Mouse (Mus musculus) heart, adult 18-20 months (tissue): ENCODE data around the gene Irf2. TPM values are rescaled to one million over a fixed set of nuclear protein-coding genes. Genes with fewer than 3 reads are reported as not detected.

Experiments
- DNase-seq, 2 experiments: peaks; one replicate each; pipeline ENCODE4 v3.0.0; 2021 to 2022; ENCODE audit warnings: mixed read lengths in 1 of 2
- long read RNA-seq, 2 experiments: library from polyadenylated mRNA; stranded (forward); transcript quantifications; one replicate each; pipeline ENCODE4 v2.0.0; 2021
- total RNA-seq, 2 experiments: library from RNA; stranded (reverse); gene quantifications; 2 replicates each; pipeline ENCODE4 v1.2.3; 2021

The Irf2 gene
- total RNA-seq = 10 to 100 TPM; 31.2 to 40.1 TPM
- long read RNA-seq, experiment 1, transcript Irf2-201 (9 exons, 2,497 nt) = major isoform, 11 of 16 reads
- long read RNA-seq, experiment 1, partial matches to known transcripts = 3 of 16 reads
- long read RNA-seq, experiment 1, other reads (novel, unspliced or antisense) = 2 of 16 reads
- long read RNA-seq, experiment 2, transcript Irf2-201 (9 exons, 2,497 nt) = major isoform, 6 of 11 reads
- long read RNA-seq, experiment 2, partial matches to known transcripts = 4 of 11 reads
- long read RNA-seq, experiment 2, other reads (novel, unspliced or antisense) = 1 of 11 reads

DNA sequence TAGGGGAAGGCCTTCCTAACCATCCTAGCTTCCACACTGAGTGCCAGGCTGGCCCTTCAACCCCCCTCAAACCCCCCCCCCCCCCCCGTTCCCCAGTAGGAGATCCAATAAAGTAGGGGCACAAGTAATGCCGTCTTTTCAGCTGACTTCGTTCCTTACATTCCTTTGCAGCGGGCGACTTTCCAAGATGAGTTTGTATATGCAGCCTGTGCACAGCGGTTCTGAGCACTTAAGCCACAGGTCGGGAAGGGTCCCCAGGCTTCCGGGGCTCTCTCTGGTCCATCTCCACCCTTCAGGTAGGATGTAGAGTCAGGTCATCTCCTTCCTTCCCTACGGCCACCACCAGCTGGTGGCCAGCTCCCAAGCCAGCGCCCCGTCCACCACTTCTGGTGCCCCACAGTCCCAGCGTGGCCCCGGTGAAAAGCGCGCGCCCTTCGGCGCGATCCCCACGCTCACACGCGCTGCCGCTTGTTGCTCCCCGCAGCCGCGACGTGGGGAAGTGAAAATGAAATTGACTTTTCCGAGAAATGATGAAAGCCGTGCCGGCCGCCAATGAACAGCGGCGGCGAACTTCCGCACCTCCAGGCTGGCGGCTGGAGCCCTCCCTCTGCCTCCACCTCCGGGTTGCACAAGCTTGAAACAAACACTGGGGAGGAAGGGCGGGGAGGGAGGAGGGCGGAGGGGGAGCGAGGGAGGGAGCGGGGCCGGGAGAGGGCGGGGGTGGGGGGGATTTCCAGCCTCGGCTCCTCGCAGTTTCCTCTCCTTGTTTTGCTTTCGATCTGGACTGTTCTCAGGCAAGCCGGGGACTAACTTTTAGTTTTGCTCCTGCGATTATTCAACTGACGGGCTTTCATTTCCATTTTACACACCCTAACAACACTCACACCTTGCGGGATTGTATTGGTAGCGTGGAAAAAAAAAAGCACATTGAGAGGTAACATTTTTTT, at the start of gene Irf2:
Gene Irf2 (plus strand): TSS at position 730 of the 947 bp plus-strand sequence.
- peak; percentile 90 to 96 for DNase-seq

- DNase-seq = no peak
These were observed 49.4 kb upstream of the Irf2 start for GRCm38 (mm10) chr8:46690111-46690510.

- no peak for DNase-seq
These were observed 49.0 kb upstream of the Irf2 start for GRCm38 (mm10) chr8:46690581-46690980.

DNA sequence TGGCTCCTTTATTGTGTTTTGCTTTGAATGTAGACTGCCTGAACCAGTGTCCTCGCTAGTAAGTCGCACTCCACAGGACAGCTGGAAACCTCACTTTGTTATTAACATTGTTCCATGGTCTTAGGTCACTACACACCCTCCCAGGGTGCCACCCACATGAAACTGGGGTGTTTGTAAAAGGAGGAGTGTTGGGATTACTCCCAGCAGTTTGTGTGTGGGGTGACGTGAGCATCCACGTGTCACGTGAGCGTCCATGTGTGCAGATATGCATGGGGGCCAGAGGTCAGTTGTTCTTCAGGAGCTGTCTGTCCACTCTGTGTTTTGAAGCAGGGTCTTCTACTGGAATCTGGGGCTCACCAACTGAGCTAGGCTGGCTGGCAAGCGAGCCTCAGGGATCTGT, 48.2 kb upstream of the Irf2 start:
- DNase-seq = no peak

GRCm38 (mm10) chr8:46696256-46697041, 43.1 kb upstream of the Irf2 start:
- DNase-seq = no peak

DNA sequence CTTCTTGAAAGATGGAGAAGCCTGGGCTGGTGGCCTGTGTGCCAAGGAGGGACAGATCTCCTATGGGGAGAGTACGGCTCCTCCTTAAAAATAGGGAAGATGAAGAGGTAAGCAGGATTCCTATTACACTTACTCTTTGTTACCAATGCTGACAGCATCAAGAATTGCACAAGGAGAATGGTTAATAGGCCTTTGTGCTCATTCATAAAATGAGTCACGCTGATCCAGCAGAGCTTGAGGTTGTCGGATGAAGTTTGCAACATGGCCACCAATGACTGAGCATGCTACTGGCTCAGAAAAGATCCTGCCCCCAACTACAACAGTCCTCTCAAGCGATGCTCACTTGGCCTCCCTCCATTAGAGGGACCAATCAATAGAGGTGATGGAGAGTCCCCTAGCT, 42.0 kb upstream of the Irf2 start:
- DNase-seq = no peak

GRCm38 (mm10) chr8:46698162-46698561, 41.4 kb upstream of the Irf2 start:
- no peak for DNase-seq

- no peak for DNase-seq
These were observed 34.4 kb upstream of the Irf2 start for GRCm38 (mm10) chr8:46705145-46705544.

DNA sequence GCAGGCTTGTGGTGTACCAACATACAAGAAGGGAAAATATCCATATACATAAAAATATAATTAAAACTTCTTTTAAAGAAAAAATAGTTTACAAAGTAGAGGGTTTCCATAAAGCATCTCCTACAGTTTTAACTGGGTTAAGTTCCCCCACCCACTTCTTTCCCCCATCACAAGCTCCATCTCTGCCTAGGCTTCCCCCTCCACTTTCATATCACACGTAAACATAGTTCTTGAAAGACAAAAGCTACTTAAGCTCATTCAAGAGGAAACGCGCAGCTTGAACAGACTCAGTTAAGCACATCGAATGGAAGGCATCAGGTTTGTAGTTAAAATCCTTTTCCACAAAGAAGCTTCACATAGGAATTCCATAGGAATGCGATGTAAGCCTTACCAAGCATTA, 32.8 kb upstream of the Irf2 start:
- DNase-seq = no peak

DNA sequence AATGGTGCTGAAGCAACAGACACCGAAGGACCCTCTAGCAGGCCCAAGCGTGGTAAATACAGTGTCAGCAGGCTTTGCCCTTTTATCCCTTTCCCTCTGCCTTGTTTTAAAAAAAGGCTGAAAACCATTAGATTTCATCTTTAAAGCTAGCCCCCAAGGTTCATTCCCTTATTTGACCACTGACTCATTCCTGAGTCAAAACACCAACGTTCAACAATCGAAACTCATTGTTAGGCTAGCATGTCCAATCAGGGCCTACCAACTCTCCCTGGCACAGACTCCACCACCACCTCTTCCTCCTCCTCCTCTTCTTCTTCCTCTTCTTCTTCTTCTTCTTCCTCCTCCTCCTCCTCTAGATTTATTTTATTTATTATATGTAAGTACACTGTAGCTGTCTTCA, 30.2 kb upstream of the Irf2 start:
- DNase-seq = no peak

- DNase-seq = no peak
These were observed 29.2 kb upstream of the Irf2 start for GRCm38 (mm10) chr8:46710289-46710688.

GRCm38 (mm10) chr8:46711496-46711895, 28.0 kb upstream of the Irf2 start:
- no peak for DNase-seq

- DNase-seq = no peak
These were observed 26.4 kb upstream of the Irf2 start for GRCm38 (mm10) chr8:46713178-46713577.

DNA sequence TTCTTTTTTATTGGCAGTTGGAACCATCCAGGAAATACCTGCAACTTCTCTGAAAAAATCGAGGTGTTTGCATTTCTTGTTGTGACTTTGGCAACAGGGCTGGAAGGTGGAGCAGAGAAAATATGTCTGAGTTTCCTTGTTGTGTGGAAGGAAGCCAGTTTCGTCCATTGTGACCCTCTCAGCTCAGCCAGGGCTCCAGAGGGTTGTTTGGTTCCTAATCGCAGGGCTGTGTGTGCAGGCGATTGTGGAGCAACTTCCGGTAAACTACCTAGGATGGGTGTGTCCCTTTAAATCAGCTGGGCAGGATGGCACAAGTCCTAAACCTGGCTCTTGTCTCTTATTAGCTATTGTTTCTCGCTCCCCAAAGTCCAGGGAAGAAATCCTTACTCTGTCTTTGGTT, 25.7 kb upstream of the Irf2 start:
- DNase-seq = peak; percentile 23 to 57

- DNase-seq = no peak
These were observed 25.1 kb upstream of the Irf2 start for GRCm38 (mm10) chr8:46714400-46714799.

DNA sequence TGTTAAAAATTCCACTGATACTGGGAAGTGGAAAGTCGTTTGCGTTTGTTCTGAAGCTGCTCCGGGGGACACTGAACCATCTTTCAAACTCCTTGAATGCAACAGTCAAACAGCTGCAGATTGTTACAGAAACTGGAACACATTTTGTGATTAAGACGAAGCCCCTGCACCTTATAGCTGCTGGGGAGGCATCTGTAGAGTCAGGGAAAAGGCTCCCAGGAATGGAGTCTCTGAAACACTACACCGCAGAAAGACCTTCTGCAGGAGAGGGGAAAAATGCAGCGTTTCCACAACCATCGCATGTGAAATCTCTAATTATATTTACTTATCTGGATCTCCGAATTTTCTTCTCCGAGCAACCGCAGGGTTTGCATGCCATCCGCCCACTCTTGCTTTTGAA, 23.1 kb upstream of the Irf2 start:
- no peak for DNase-seq

DNA sequence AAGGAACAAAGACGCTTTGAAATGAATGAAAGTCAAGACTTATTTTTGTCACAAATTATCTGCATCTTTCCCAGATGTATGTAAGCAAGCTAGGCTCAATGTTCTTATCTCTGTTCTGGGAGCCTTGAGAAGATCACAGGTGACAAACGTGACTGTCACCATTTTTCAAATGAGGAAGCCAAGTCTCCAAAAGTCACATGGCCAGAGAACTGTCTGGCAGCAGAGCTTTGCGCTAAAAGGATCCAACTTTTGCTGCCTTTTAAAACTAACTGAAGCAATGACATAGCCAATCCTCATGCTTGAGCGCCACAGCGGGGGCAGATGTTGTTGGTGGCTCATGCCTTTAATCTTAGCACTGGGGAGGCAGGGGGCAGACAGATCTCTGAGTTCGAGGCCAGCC, 22.4 kb upstream of the Irf2 start:
- no peak for DNase-seq

- no peak for DNase-seq
These were observed 21.2 kb upstream of the Irf2 start for GRCm38 (mm10) chr8:46718301-46718700.

DNA sequence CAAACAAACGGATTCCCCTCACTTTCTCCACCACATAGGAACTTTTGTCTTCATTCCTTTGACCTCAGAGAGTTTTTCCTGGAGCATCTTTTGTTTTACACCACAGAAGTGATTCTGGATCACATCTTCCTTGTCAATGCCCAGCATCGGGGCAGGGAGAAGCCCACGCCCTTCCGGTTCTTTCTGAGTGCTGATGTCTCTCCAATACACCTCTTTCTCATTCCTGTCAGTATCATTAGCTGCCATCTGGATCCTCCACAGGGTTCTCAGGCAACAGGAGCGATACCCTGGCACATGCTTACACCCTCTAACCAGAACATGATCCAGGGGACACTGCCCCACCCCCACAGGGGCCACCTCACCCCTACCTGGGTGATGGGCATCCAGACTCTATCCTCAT, 20.8 kb upstream of the Irf2 start:
- DNase-seq = no peak

DNA sequence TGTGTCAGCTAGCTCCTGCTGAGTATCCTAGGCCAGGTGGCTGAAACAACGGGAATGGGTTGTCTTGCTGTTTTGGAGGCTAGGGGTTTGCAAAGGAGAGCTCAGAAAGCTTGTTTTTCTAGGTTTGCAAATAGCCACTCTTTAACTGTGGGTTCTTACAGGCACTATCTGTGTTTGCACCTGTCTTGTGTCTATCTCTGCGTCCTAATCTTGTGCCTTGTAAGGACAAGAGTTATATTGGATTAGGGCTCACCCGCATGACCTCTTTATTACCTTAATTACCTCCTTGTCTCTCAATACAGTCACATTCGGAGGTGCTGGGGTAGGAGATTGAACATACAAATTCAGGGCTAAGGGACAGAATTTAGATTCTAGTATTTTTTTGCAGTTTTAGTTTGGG, 18.9 kb upstream of the Irf2 start:
- DNase-seq = no peak

DNA sequence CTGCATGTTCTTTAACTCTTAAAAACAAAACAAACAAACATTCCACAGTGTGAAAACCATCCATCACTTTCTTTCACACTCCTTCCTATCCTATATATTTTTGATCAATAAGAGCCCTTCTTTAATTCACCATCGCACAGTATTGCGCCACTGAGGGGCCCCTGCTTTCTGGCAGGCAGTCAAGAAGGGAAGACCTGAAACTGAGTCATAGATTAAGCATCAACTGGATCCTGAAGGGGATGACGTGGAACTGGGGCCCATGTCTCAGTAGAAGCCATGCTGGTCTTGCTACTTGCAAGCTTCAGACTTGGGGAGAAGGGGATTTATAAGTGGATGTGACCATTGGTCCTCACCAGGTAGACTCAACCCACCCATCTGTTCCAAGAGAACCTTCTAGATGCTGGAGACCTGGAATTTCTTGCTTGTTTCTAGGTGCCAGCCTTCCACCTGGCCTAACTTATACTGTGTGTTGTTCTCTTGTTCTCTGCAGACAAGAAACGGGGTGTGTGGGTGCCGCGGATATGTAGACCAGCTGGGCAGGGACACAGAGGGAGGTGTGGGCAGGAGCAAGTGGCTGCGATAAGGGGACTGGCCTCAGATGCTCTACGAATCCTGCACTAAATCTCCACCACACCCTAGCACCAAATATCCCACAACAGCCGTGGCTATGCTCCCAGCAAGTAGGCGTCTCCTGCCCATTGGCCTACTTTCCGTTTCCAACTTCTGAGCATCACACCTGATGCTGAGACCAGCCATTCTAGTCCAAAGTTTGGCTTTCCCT, 18.3 kb upstream of the Irf2 start:
- no peak for DNase-seq

GRCm38 (mm10) chr8:46722536-46722935, 17.0 kb upstream of the Irf2 start:
- DNase-seq = no peak
